Mouse (Mus musculus) MEL (cell line): ENCODE data around the gene Fnbp1l. TPM values are rescaled to one million over a fixed set of nuclear protein-coding genes. Genes with fewer than 3 reads are reported as not detected.

Source experiments
- DNase-seq: peaks from one replicate; pipeline ENCODE4 v3.0.0; 2011; ENCODE audit warnings: low read depth, low spot score
- H3K27ac ChIP-seq: 2 replicates; pipeline ENCODE4 v1.5.1; 2012; ENCODE audit warnings: low read depth, mild to moderate bottlenecking, control low read depth, low read length, moderate library complexity; ENCODE audit not compliant: control insufficient read depth
- H3K27me3 ChIP-seq, 2 experiments: fragments of 150-350 bp in 1 of 2; sonication (generic) in 1 of 2; 2 replicates each; pipeline ENCODE4 v1.6.1; 2012; ENCODE audit warnings: low read length in 2 of 2, mild to moderate bottlenecking in 2 of 2, improper control_type of control experiment in 1 of 2, moderate library complexity in 1 of 2; ENCODE audit not compliant: insufficient read depth in 2 of 2, control insufficient read depth in 1 of 2
- H3K36me3 ChIP-seq, 2 experiments: 2 replicates each; pipeline ENCODE4 v1.6.1; 2012 to 2014; ENCODE audit warnings: low read length in 2 of 2, improper control_type of control experiment in 1 of 2, inconsistent platforms in 1 of 2, mild to moderate bottlenecking in 1 of 2; ENCODE audit not compliant: insufficient read depth in 2 of 2, control insufficient read depth in 1 of 2
- H3K4me1 ChIP-seq, 2 experiments: fragments of 150-350 bp in 1 of 2; sonication (generic) in 1 of 2; 2 replicates each; pipeline ENCODE4 v1.6.1; 2012; ENCODE audit warnings: low read length in 2 of 2, improper control_type of control experiment in 1 of 2, mild to moderate bottlenecking in 1 of 2; ENCODE audit not compliant: insufficient read depth in 2 of 2, control insufficient read depth in 1 of 2
- H3K4me3 ChIP-seq, 2 experiments: fragments of 150-350 bp in 1 of 2; sonication (generic) in 1 of 2; 2 replicates each; pipeline ENCODE4 v1.5.1; 2012; ENCODE audit warnings: low read depth in 2 of 2, low read length in 2 of 2, mild to moderate bottlenecking in 2 of 2, moderate library complexity in 2 of 2, control low read depth in 1 of 2, improper control_type of control experiment in 1 of 2; ENCODE audit not compliant: control insufficient read depth in 1 of 2, insufficient read depth in 1 of 2
- H3K79me2 ChIP-seq: 2 replicates; pipeline ENCODE4 v1.6.1; 2012; ENCODE audit warnings: mild to moderate bottlenecking, low read length, moderate library complexity; ENCODE audit not compliant: control insufficient read depth, poor library complexity, insufficient read depth
- H3K9ac ChIP-seq: 2 replicates; pipeline ENCODE4 v1.6.1; 2012; ENCODE audit warnings: low read depth, mild to moderate bottlenecking, control low read depth, low read length, moderate library complexity; ENCODE audit not compliant: control insufficient read depth, poor library complexity, severe bottlenecking
- H3K9me3 ChIP-seq: fragments of 150-350 bp; sonication (generic); replicated peaks from 2 replicates; pipeline ENCODE4 v1.6.1; 2012; ENCODE audit warnings: mild to moderate bottlenecking, low read length, improper control_type of control experiment, moderate library complexity; ENCODE audit not compliant: insufficient read depth
- CHD1 ChIP-seq: IDR thresholded peaks from 2 replicates; pipeline ENCODE4 v1.6.1; 2012; ENCODE audit warnings: low read depth, mild to moderate bottlenecking, inconsistent platforms, low read length, improper control_type of control experiment
- CHD2 ChIP-seq: IDR thresholded peaks from 2 replicates; pipeline ENCODE4 v1.6.1; 2011; ENCODE audit warnings: low read length, improper control_type of control experiment
- CTCF ChIP-seq, 3 experiments: IDR thresholded peaks in 2 of 3; conservative IDR thresholded peaks in 1 of 3; 2 replicates each; pipeline ENCODE4 v1.5.1; 2011 to 2012; ENCODE audit warnings: low read length in 3 of 3, low read depth in 2 of 3, mild to moderate bottlenecking in 2 of 3, improper control_type of control experiment in 1 of 3, inconsistent platforms in 1 of 3, mixed read lengths in 1 of 3, moderate library complexity in 1 of 3; ENCODE audit not compliant: control insufficient read depth in 1 of 3, insufficient read depth in 1 of 3, poor library complexity in 1 of 3, severe bottlenecking in 1 of 3
- EP300 ChIP-seq, 2 experiments: IDR thresholded peaks; 2 replicates each; pipeline ENCODE4 v1.6.1; 2011; ENCODE audit warnings: improper control_type of control experiment in 2 of 2, low read length in 2 of 2, low read depth in 1 of 2, mild to moderate bottlenecking in 1 of 2
- GABPA ChIP-seq: IDR thresholded peaks from 2 replicates; pipeline ENCODE4 v1.6.1; 2012; ENCODE audit warnings: low read depth, mild to moderate bottlenecking, inconsistent platforms, low read length, improper control_type of control experiment, moderate library complexity
- GATA1 ChIP-seq: IDR thresholded peaks from 2 replicates; pipeline ENCODE4 v1.6.1; 2011; ENCODE audit warnings: low read depth, low read length, improper control_type of control experiment
- HCFC1 ChIP-seq: IDR thresholded peaks from 2 replicates; pipeline ENCODE4 v1.6.1; 2012; ENCODE audit warnings: low read depth, mild to moderate bottlenecking, inconsistent platforms, low read length, improper control_type of control experiment, moderate library complexity
- JUND ChIP-seq: IDR thresholded peaks from 2 replicates; pipeline ENCODE4 v1.6.1; 2011; ENCODE audit warnings: low read depth, mild to moderate bottlenecking, improper control_type of control experiment, low read length
- MAZ ChIP-seq: IDR thresholded peaks from 2 replicates; pipeline ENCODE4 v1.6.1; 2012; ENCODE audit warnings: low read depth, mild to moderate bottlenecking, inconsistent platforms, low read length, improper control_type of control experiment
- NELFE ChIP-seq: IDR thresholded peaks from 2 replicates; pipeline ENCODE4 v1.6.1; 2011; ENCODE audit warnings: low read depth, low read length, improper control_type of control experiment
- POLR2AphosphoS2 ChIP-seq: IDR thresholded peaks from 2 replicates; pipeline ENCODE4 v1.6.1; 2011; ENCODE audit warnings: low read length, improper control_type of control experiment
- RAD21 ChIP-seq: IDR thresholded peaks from 2 replicates; pipeline ENCODE4 v1.6.1; 2011; ENCODE audit warnings: mild to moderate bottlenecking, low read depth, low read length, improper control_type of control experiment
- SIN3A ChIP-seq: IDR thresholded peaks from 2 replicates; pipeline ENCODE4 v1.6.1; 2012; ENCODE audit warnings: low read length, improper control_type of control experiment, inconsistent platforms
- SMC3 ChIP-seq: IDR thresholded peaks from 2 replicates; pipeline ENCODE4 v1.6.1; 2011; ENCODE audit warnings: low read depth, low read length, improper control_type of control experiment
- TAL1 ChIP-seq: IDR thresholded peaks from 2 replicates; pipeline ENCODE4 v1.6.1; 2012; ENCODE audit warnings: mild to moderate bottlenecking, inconsistent platforms, low read length, moderate library complexity, mixed read lengths
- TBP ChIP-seq: IDR thresholded peaks from 2 replicates; pipeline ENCODE4 v1.8.0; 2011; ENCODE audit warnings: low read depth, low read length, improper control_type of control experiment
- TCF12 ChIP-seq: IDR thresholded peaks from 2 replicates; pipeline ENCODE4 v1.6.1; 2014; ENCODE audit warnings: low read depth, mild to moderate bottlenecking, inconsistent platforms, low read length, improper control_type of control experiment, moderate library complexity
- ZC3H11A ChIP-seq: IDR thresholded peaks from 2 replicates; pipeline ENCODE4 v1.6.1; 2012; ENCODE audit warnings: low read depth, mild to moderate bottlenecking, inconsistent platforms, low read length, improper control_type of control experiment
- ZMIZ1 ChIP-seq: IDR thresholded peaks from 2 replicates; pipeline ENCODE4 v1.6.1; 2012; ENCODE audit warnings: low read depth, mild to moderate bottlenecking, inconsistent platforms, low read length, improper control_type of control experiment, moderate library complexity
- ZNF384 ChIP-seq: IDR thresholded peaks from 2 replicates; pipeline ENCODE4 v1.6.1; 2012; ENCODE audit warnings: low read depth, mild to moderate bottlenecking, inconsistent platforms, low read length, improper control_type of control experiment
- polyA plus RNA-seq, 2 experiments: library from polyadenylated mRNA; stranded (reverse) in 1 of 2; unstranded in 1 of 2; fragments of >175 nt in 1 of 2; fragments of >200 nt in 1 of 2; gene quantifications; 2 replicates each; pipeline versions ENCODE4 v1.2.1 to v1.2.4; 2012; ENCODE audit warnings: low replicate concordance in 2 of 2, low read depth in 1 of 2; ENCODE audit not compliant: insufficient read length in 2 of 2, insufficient read depth in 1 of 2, missing spikeins in 1 of 2
- total RNA-seq: library from RNA; depleted of rRNA; stranded (reverse); fragments of 300-350 nt; gene quantifications from 2 replicates; pipeline ENCODE4 v1.2.3, GENCODE M21; 2012

The Fnbp1l gene
- total and polyA plus RNA-seq, 3 experiments = not detected

GRCm38 (mm10) chr3:122627846-122628245 lies 8.3 kb upstream of the Fnbp1l start:
- no peak for TF ChIP-seq SIN3A
- no peak for TF ChIP-seq EP300 (IDR thresholded peaks at IDR 0.05; ENCODE audit: low read depth in 1 of 2, low read length in 2 of 2)
- no peak for TF ChIP-seq CHD1
- no peak for TF ChIP-seq JUND
- no peak for TF ChIP-seq TAL1
- TF ChIP-seq TCF12 = no peak
- TF ChIP-seq ZC3H11A = no peak
- TF ChIP-seq CHD2 = no peak
- no peak for TF ChIP-seq CTCF (IDR thresholded peaks at IDR 0.05 in 2 of 3, conservative IDR thresholded peaks at IDR 0.05 in 1 of 3; ENCODE audit: control insufficient read depth in 1 of 3, insufficient read depth in 1 of 3, low read depth in 2 of 3, low read length in 3 of 3, poor library complexity in 1 of 3, severe bottlenecking in 1 of 3)
- TF ChIP-seq POLR2AphosphoS2 = no peak
- TF ChIP-seq RAD21 = no peak
- TF ChIP-seq ZNF384 = no peak
- TF ChIP-seq TBP = no peak
- TF ChIP-seq, all 39 proteins: peak for 0
- DNase-seq = no peak
- Histone ChIP-seq H3K27me3 (no peaks in the 10 kb centered on the region), H3K9me3 (no peaks in the 10 kb centered on the region), H3K4me1 (no peaks in the 10 kb centered on the region), H3K27ac (no peak overlapping the region), H3K36me3 (no peaks in the 10 kb centered on the region), H3K79me2 (no peaks in the 10 kb centered on the region), H3K9ac (no peak overlapping the region), H3K4me3 (no peak overlapping the region)

- H3K4me1 ChIP-seq = no peaks in the 10 kb centered on the region
- H3K27ac ChIP-seq = no peak overlapping the region
- H3K4me3 ChIP-seq = no peak overlapping the region
- no peak for TF ChIP-seq MAZ
- no peaks in the 10 kb centered on the region for H3K9me3 ChIP-seq
- DNase-seq = no peak
- H3K27me3 ChIP-seq = no peaks in the 10 kb centered on the region
- H3K9ac ChIP-seq = no peak overlapping the region
- no peaks in the 10 kb centered on the region for H3K36me3 ChIP-seq
- no peaks in the 10 kb centered on the region for H3K79me2 ChIP-seq
Observed at GRCm38 (mm10) chr3:122624591-122624990, 5.1 kb upstream of the Fnbp1l start.

GRCm38 (mm10) chr3:122620285-122620931 lies 893 bp upstream of the Fnbp1l start:
- no peak overlapping the region for H3K4me3 ChIP-seq
- H3K4me1 ChIP-seq = no peaks in the 10 kb centered on the region
- H3K9me3 ChIP-seq = no peaks in the 10 kb centered on the region
- H3K79me2 ChIP-seq = no peaks in the 10 kb centered on the region
- no peaks in the 10 kb centered on the region for H3K27me3 ChIP-seq
- H3K36me3 ChIP-seq = no peaks in the 10 kb centered on the region
- no peak overlapping the region for H3K9ac ChIP-seq
- TF ChIP-seq CHD1 = no peak
- TF ChIP-seq ZC3H11A = no peak
- TF ChIP-seq SIN3A = no peak
- no peak for TF ChIP-seq POLR2AphosphoS2
- TF ChIP-seq MAZ = no peak
- TF ChIP-seq HCFC1 = no peak
- no peak for TF ChIP-seq SMC3
- TF ChIP-seq GABPA = no peak
- TF ChIP-seq NELFE = no peak
- no peak for TF ChIP-seq ZMIZ1
- no peak for TF ChIP-seq EP300 (IDR thresholded peaks at IDR 0.05; ENCODE audit: low read depth in 1 of 2, low read length in 2 of 2)
- TF ChIP-seq GATA1 = no peak
- TF ChIP-seq ZNF384 = no peak
- no peak for TF ChIP-seq JUND
- TF ChIP-seq, all 39 proteins: peak for 0
- no peak overlapping the region for H3K27ac ChIP-seq
- DNase-seq = no peak
